Mouse (Mus musculus) induced T-regulatory cell, adult 2 months (primary cell): Measurements from ENCODE around the gene Ttc6.

ENCODE experiments used
- DNase-seq: peaks from one replicate; pipeline ENCODE4 v3.0.0-alpha.2; 2012; ENCODE audit warnings: low read depth

The Ttc6 gene

DNA sequence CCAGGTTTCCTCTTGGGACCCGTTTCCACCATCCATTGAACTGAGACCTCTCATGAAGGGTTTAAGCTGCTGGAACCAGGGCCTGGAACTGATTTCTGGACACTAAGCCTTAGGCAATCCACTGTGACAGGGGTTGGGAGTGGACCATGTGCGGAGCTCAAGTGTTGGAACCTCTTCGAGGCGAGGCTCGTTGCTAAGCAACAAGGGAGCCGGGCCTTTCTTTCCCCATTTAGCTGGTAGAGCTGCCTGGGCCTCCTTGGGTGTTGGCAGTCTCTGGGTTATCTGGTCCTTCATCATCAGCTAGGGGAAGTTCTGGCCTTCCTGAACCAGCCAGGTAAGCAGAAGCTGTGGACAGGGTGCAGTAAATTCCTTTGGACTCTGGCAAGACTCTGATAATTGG lies at the start of gene Ttc6:
Gene Ttc6 (plus strand): TSS at position 205 of the 400 bp plus-strand sequence.
- no peak for DNase-seq

DNA sequence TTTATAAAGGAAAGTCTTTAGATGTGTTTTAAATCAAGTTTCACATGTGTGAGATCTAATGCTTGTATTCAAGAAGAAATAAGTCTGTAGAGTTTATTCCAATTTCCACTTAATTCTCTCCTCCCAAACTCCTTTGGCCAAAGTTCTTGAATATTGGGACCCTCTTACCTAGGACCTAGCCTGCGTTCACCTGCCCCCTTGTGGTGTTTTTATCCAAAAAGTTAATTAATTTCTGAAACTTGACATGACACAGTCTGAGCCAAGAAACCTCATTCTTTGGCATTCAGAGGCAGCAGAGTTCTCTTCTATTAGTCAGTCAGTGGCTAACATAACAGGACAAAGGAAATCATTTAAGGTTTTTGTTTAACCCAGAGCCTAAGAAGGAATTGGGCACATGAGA lies 49.4 kb upstream of the Ttc6 start:
- DNase-seq: no peak

- no peak for DNase-seq
Measured at GRCm38 (mm10) chr12:57515702-57516377, 48.1 kb upstream of the Ttc6 start.

- no peak for DNase-seq
Measured at GRCm38 (mm10) chr12:57528335-57528734, 35.6 kb upstream of the Ttc6 start.

GRCm38 (mm10) chr12:57530474-57530873 lies 33.4 kb upstream of the Ttc6 start:
- DNase-seq: no peak

GRCm38 (mm10) chr12:57534517-57534878 lies 29.4 kb upstream of the Ttc6 start:
- no peak for DNase-seq

DNA sequence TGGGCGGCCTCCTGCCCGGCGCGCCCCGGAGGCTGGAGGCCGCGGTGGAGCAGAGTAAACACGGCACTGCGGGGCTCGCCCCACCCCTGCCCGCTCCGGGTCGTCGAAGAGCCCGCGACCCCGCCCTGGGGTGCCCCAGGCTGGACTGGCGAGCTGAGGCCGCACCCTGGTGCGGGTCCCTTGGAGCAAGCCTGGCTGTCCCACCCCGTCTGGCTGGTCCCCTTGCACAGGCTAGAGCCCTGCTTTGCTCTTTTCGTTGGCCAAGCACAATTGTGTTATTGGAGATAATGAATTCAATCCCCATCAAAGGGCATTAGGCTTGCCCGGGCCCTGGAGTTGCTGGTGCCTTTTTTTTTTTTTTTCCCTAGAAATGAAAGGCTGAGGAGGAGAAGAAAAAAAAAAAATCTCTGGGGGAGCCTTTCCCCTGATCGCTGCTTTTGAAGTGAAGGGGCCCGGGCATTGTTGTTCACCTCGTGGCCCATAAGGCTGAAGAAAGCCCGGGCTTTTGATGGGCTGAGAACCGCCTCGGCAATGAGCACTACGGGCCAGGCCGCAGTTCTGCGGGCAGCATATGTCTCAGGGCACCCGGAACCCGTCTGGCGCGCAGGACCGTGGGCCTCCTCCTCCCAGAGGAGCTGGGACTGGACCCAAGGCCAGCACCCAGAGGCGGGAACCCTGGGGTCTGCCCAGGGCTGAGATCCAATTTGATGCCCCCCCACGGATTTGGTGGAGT lies 28.9 kb upstream of the Ttc6 start:
- DNase-seq: no peak

DNA sequence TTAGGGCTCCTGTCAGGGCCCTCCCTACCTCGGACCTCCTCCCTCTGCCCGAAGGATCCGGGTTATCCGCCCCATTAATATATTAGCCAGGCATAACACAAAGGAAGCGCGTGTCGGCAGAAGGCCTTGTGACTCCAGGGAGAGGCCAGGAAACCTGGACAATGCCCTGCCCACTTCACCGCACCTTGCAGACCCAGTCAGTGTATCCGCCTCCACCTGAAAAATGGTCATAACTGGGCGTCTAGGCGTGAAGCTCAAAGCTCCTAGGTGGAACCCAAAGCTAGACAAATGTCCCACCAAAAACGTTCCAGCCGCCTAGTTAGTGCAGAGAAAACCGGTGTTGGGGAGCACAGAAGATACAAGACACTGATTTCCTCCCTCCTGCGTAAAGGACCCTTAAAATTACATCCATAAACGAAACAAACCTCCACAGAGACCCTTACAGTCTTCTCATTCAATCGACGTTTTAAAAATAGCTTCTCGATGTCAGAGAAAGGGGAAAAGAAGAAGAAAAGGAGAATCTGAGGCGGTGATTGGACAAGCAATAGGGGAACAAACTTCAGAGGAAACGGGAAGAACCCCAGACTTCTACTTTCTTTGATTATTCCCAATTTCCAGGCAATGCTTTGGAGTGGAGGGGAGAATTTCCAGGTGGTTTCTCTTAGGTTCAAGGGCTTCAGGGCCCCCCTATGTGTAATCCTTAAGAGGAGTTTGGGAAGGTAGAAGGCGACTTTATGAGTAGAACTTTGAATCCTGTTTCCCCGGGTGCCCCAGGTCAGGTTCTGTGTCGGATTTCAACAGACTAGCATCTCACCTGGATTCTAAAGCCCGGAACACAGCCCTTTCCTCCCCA lies 27.6 kb upstream of the Ttc6 start:
- no peak for DNase-seq

- no peak for DNase-seq
Measured at GRCm38 (mm10) chr12:57536909-57537670, 26.8 kb upstream of the Ttc6 start.

DNA sequence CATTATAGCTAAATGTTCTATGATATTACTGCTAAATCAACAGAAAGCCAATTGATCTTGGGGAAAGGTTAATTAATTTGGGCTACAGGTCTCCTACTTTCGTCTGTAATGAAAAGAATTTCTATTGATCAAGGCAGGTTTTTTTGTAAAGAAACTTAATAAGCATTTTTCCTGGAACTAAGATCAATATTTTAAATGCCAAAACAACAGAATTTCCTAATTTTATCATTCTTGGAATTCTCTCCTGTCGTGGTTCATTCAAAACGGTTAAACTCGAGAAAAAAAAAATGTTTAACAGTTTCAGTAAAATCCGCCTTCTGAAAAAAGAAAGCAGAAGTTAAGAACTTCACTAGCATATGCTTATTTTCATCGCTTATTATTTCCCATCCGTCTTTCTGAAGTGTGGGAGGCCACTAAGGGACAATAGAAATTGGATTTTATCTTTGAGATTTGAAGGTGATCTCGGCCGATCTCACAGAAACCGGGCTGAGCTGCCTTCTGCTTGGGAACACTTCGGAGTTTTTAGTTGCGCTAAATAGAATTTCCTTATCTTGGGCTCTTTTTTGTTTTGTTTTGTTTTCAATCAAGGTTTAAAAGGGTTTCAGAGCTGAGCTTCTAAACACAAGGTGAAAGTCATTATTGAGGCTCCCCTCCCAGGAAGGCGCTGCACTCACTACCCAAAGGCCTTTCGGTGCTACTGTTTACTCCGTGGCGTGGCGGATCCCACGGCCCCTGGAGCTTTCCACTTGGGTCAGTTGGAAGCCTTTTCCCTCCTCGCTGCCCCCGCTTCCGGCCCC lies 25.9 kb upstream of the Ttc6 start:
- no peak for DNase-seq

- no peak for DNase-seq
Measured at GRCm38 (mm10) chr12:57538588-57539550, 25.0 kb upstream of the Ttc6 start.

GRCm38 (mm10) chr12:57539551-57539985 lies 24.3 kb upstream of the Ttc6 start:
- DNase-seq: no peak

DNA sequence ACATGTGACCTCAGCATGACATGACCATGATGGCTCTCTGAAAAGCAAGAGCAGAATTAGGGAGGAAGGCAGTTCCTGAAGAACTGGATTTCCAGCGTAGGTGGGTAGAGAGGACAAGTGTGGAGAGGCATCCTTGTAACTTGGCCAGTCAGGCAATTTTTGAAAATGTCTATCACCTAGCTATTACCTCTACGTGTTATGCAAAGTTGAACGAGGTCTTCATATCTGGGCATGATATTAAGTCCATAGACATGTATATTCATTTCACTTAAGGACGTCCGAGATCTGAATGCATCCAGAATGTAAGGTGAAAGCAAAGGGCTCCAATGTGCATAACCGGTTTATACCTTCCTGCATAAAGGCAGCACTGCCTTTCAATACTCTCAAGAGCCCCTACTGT lies 22.8 kb upstream of the Ttc6 start:
- DNase-seq: no peak

DNA sequence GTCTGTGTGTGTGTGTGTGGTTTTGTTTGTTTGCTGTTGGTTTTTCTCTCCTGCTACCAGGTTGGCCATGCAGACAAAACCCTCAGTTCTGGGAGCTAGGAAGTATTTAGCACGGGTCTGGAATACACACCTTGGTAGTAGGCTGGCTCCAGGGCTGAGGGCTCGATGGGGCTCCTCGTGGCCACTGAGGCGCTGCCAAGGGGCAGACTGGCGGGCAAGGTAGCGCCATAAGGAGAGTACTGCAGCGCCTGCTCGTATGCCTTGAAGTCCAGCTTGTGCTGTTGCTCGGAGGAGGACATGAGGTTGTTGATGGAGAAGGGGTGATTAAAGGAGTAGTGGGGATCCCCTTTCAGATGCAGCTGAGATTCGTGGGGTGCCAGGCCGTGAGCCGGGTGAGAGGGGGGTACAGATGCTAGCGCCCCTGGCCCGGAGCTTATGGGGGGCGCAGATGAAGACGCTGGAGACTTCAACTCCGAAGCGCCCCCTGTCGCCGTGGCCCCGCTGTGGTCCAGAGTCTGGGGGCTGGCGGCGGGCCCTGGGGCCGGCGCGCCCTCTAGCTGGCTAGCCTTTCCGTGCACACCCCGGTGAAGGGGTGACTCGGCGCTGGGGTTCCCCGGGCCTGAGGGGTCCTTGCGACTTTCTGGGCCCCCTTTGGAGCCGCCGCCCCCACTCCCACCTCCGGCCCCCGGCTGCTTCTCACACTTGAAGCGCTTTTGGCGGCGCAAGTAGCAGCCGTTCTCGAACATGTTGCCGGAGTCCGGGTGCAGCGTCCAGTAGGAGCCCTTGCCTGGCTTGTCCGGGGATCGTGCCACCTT lies 21.8 kb upstream of the Ttc6 start:
- DNase-seq: no peak

GRCm38 (mm10) chr12:57542746-57543626 lies 20.9 kb upstream of the Ttc6 start:
- DNase-seq: no peak

- DNase-seq: no peak
Measured at GRCm38 (mm10) chr12:57543627-57543991, 20.3 kb upstream of the Ttc6 start.

DNA sequence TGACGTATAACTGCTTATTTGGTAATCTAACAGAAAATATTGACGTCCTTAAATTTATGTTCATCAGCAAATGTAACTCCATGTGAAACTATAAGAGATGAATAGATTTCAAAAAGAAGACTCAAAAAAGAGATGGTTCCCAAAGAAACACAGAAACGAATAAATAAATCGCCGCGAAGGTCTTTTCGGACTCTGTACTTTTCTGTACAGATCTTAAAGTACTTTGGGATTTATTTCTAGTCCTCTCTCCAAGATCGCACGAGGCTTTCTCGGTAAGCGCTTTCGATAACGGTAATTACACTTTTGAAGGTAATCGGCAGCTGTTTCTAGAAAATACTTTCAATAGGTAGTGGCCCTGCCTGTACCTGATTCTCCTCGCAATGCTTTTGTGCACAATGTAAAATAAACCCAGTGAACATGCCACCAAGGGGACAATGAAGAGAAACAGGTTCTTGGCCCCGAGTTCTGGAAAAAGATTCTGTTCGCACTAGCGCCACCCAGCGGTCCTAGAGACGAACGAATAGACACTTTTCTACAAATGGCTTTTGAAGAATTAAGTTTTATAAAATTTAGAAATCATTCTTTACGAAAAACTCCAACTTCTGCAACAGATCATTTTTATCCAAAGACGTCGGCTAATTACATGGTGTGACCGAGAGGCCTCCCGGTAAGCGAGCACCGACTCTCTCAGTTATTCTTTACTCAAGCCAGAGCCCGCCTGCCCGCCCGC lies 19.1 kb upstream of the Ttc6 start:
- peak; percentile 62 for DNase-seq
